Mouse (Mus musculus): Measurements from ENCODE around the gene Rtbdn.
A peak's percentile ranks its signal among the peaks of the same experiment; 100 is the strongest.

Rtbdn gene

GRCm38 (mm10) chr8:84963952-84964351 lies 17.2 kb downstream of the Rtbdn start:
- DNase-seq: no peak

DNA sequence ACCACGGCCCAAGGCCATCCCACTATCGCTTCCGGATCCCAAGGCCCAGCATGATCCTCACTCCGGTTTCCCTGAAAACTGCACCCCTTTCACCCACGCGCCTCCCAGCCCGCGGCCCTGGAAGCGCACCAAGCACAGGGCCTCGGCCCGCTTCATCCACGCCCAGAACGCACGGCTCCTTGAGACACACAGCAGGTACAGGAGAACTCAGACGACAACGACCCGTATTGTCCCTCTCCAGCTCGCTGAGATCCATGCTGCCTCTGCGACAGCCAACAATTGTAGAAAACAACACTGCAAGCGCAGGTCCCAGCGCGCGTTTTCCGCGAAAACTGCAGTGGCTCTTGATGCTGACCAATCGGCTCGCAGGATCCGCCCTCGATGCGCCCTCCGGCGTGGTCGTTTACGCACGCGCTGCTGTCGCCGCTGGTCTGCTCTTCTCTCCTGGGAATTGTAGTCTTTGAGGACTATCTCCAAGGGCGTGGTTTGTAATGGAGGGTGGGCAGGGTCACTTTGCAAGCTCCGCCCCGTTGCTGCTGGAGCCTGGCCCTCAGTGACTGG lies 19.0 kb downstream of the Rtbdn start:
- DNase-seq: peak; percentile 98

- no peak for DNase-seq
These were observed 19.8 kb downstream of the Rtbdn start for GRCm38 (mm10) chr8:84966603-84967002.

DNA sequence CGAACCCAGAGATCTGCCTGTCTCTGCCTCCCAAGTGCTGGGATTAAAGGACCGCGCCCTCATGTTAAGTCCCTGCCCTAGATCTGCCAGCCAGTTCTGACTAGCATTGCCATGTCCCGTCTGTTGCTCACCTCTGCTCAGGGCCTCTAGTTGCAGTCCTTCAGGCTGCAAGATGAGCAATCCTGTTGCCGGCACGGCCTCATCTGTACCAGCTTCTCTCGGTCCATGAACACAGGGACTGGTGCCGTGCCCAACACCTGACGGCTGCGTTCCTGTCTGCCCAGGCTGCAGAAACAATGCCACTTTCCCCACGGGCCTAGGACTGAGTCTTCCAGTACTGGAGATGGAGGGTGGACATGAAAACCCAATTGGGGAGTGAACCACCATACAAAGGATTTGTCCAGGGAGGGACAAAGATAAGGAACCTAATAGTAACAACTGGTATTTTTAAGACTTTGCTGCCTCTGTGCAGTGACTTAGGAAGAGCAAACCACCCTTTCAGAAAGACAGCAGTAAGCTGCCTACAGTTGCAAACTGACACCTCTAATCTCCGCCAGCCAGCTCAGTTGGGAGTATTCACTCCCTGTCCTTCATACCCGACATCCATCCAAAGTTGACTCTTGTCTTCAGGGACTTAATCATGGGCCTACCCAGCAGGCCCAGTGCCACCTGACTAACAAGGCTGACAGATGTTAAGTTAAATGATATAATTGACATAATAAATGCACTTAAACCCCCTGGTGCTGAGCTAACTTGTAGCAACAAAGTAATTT lies 20.9 kb downstream of the Rtbdn start:
- DNase-seq: no peak

GRCm38 (mm10) chr8:84968650-84969049 lies 21.9 kb downstream of the Rtbdn start:
- DNase-seq: no peak

GRCm38 (mm10) chr8:84969241-84970134 lies 22.7 kb downstream of the Rtbdn start, which contains the start of the genes Gm49661, Prdx2 and Rnaseh2a:
Gene Gm49661, minus strand, starts transcription at chr8:84969433.
Gene Prdx2, plus strand, starts transcription at chr8:84969587.
Gene Rnaseh2a, minus strand, starts transcription at chr8:84969767.
- DNase-seq: peak; percentile 80

GRCm38 (mm10) chr8:84970135-84970790 lies 23.5 kb downstream of the Rtbdn start:
- DNase-seq: no peak

DNA sequence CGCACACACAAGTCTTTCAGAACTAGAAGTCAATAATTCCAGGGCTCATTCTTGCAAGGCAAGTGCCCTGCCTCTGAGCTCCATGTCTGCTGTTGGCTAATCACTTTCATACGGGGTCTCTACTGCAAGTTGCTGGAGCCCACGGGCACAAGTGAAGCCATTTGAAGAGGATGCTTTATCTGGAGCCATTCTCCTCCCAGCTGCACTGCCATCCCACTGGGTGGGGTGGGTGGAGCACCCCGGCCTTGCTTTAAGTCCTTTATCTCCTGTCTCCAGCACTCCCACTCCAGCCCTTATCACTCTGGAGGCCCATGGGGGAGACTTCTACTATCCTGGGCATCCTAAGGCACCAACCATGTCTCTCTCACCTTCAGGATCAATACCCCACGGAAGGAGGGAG lies 24.1 kb downstream of the Rtbdn start:
- DNase-seq: no peak

- DNase-seq: no peak
These were observed 26.3 kb downstream of the Rtbdn start for GRCm38 (mm10) chr8:84973079-84973478.

DNA sequence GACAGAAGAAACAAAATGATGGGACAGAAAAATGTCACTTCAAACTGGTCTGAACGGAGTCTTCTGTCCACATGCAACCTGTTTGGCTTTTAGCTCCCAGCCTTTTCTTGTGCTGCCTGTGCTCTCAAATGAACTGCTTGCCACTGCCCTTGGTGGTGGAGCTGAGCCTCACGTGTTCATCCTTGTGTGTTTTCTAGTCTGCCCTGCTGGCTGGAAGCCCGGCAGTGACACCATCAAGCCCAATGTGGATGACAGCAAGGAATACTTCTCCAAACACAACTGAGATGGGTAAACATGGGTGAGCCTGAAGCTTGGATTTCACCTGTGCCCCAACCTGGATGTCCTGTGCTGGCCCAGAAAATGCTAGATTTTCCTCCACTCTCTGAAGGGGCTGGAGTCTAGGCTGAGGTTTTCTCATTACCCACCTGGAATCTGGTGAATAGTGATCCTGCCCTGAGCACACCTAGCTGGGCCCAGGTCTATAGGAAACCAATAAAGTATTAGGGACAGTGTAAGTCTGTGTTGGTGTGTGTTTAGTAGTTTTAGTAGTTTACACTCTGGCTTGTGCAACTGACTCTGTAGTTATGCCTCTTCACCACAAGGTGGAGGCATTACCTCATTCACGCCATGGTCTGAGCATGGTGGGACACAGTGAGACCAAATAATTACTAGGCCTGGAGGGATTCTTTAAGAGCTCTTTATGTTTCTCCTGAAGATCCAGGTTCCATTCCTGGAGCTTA lies 27.2 kb downstream of the Rtbdn start:
- DNase-seq: peak; percentile 79

GRCm38 (mm10) chr8:84974543-84975142 lies 27.9 kb downstream of the Rtbdn start:
- no peak for DNase-seq

DNA sequence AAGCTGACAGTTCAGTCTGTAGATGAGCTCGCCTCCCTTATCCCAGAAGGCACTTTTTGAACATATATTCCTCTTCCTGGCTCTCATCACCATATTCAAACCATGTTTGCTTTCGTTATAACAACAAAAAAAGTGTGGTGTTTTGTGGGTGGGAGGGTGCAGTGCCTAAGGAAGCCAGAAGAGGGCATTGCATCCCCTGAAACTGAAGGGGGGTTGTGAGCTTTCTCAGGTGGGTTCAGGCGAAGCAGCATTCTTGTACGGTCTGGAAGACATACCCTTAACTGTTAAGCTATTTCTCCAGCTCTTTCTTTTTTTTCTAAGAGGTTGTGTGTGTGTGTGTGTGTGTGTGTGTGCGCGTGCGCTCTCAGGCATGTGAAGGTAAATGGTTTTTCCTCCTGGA lies 28.6 kb downstream of the Rtbdn start:
- peak; percentile 86 for DNase-seq

DNA sequence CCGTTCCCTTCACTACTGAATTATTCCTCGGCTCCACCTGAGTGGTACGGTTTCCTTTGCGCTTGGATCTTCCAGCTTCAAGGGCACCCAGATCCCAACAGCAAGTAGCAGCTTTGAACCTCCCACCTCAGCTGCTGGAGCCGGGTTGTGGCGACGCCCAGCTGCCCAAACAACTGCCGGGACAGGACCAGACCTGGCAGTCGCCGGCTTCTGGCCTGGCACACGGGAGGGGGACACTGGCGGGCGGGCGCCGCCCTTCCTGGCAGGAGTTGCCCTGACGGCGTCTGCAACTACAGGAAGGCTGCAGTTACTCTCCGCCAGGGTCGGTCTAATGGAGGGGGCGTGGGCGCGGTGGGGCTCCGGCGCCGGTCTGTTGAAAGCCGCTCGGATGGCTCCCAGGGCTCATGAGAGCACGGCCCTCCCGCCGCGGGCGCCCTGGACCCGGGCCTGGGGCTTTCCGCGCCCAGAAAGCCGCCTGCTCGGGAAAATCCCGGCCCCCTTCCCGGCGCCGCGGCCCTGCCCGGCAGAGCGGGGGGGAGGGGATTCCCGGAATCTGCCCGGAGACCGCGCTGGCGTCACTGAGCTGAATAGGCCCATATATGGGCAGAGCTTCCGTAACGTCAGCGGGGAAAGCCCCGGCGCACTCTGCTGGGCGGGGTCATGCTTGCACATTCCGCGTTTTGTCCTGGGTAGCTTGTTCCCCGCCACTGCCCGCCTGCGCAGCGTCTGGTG lies 29.4 kb downstream of the Rtbdn start:
- DNase-seq: peak; percentile 98

GRCm38 (mm10) chr8:84976763-84977434 lies 30.1 kb downstream of the Rtbdn start:
- DNase-seq: no peak

GRCm38 (mm10) chr8:84977435-84978247 lies 30.9 kb downstream of the Rtbdn start:
- DNase-seq: peak; percentile 80

GRCm38 (mm10) chr8:84978248-84978940 lies 31.6 kb downstream of the Rtbdn start, which contains the start of gene Junb:
Gene Junb, minus strand, starts transcription at chr8:84978718.
- peak; percentile 98 for DNase-seq

GRCm38 (mm10) chr8:84979599-84980421 lies 33.0 kb downstream of the Rtbdn start:
- DNase-seq: peak; percentile 97

All from lung, postnatal 10 days (tissue).